In the genomic region with DNA sequence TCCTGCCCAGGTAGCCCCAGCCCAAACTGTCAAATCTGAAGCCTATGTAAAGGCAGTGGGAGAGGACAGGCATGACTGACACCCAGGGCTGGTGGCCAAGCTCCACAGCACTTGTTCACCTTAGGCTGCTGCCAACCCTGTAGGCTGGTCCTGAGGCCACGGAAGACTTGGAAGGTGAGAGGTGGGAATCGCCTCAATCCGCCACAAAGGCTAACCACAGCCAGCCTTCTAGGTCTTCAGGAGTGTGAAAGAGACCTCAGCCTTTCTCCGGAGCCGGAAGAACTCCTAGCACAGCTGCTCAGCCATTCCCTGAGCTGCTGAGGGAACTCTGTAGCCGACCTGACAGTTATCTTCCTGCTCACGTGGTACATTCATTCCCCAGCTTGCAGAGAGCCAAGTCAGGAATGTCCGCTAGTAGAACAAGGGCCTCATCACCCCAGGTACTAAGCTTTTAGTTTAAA, we compare ENCODE assay signal across 13 mouse cellular contexts.
DNase-seq lines count a peak whose midpoint lies in the region; ATAC-seq and TF ChIP-seq lines count a peak whose summit lies in the region.
"Had no signal": no experiment of that assay in that cellular context is flagged by ENCODE, and none has a peak within 500 bp of the region (broad histone marks: within the 10 kb centered on the region; RNA-seq: fewer than 3 reads in every experiment).

No protein-coding gene starts in this region.

- no peak for TF ChIP-seq EP300 in CH12.LX (IDR thresholded peaks at IDR 0.05; ENCODE audit: low read length)

- 41% methylated on average over 8 of the region's 8 CpGs for WGBS in heart, embryonic 13.5 days

- peaks cover 16% of the 10 kb centered on the region for H3K4me1 ChIP-seq in heart, embryonic 13.5 days
- peaks cover 17% of the 10 kb centered on the region in 2 experiments for H3K4me1 ChIP-seq in CH12.LX (ENCODE audit: control insufficient read depth in 1 of 2, insufficient read depth in 2 of 2)
- H3K4me1 ChIP-seq: hindbrain, embryonic 12.5 days; limb, embryonic 13.5 days; neural tube, embryonic 12.5 days had no signal

- H3K4me3 ChIP-seq in heart, embryonic 13.5 days = peak overlapping the region; percentile 18; the same call in 1 of the 2 replicates
- no peak overlapping the region for H3K4me3 ChIP-seq in CH12.LX (replicated peaks in 1 of 3; ENCODE audit: low read depth in 2 of 3, low read length in 2 of 3, poor library complexity in 1 of 3)
- H3K4me3 ChIP-seq in layer of hippocampus, adult 2 months = no peak overlapping the region
- H3K4me3 ChIP-seq: hindbrain, embryonic 12.5 days; limb, embryonic 13.5 days; neural tube, embryonic 12.5 days had no signal

- no peaks in the 10 kb centered on the region for H3K79me2 ChIP-seq in CH12.LX (replicated peaks; ENCODE audit: control insufficient read depth, extremely low read depth, insufficient read depth, poor library complexity, severe bottlenecking)

- peak overlapping the region; percentile 45; the same call in 1 of the 2 replicates for H3K27ac ChIP-seq in heart, embryonic 13.5 days (replicated peaks)
- 0 out of 2 replicates have a peak overlapping the region, but pooled peaks have one; percentile 10 for H3K27ac ChIP-seq in CH12.LX (ENCODE audit: insufficient read depth, low read depth)
- H3K27ac ChIP-seq in layer of hippocampus, adult 2 months = no peak overlapping the region
- H3K27ac ChIP-seq: hindbrain, embryonic 12.5 days; limb, embryonic 13.5 days; neural tube, embryonic 12.5 days had no signal

- dilution Hi-C loops in CH12.LX (cut with MboI; ENCODE audit: extremely low pct_ligation_motif_present, extremely low pct_unique_long_range_greater_than_20kb, low sequenced_read_pairs) = no loop called here

- no peak for ATAC-seq in heart, embryonic 13.5 days (ENCODE audit: extremely low read depth, insufficient number of reproducible peaks, low FRiP score, low TSS enrichment)
- peak; percentile 87 for ATAC-seq in erythroid progenitor cell, adult 5-6 weeks (replicated peaks; ENCODE audit: low FRiP score, poor library complexity, severe bottlenecking)
- peak; percentile 50 for ATAC-seq in megakaryocyte, adult 5-6 weeks (ENCODE audit: poor library complexity, severe bottlenecking)

- H3K27me3 ChIP-seq in heart, embryonic 13.5 days (replicated peaks) = no peaks in the 10 kb centered on the region
- no peaks in the 10 kb centered on the region for H3K27me3 ChIP-seq in CH12.LX (replicated peaks)
- H3K27me3 ChIP-seq: hindbrain, embryonic 12.5 days; limb, embryonic 13.5 days; neural tube, embryonic 12.5 days had no signal

- TF ChIP-seq RAD21 in CH12.LX (IDR thresholded peaks at IDR 0.05; ENCODE audit: low read depth, low read length) = no peak

- DNase-seq in heart, adult 8-10 months (ENCODE audit: low spot score) = no peak
- DNase-seq in CH12.LX (ENCODE audit: extremely low read depth) = no peak
- DNase-seq in left cerebral cortex, adult 8-10 months (ENCODE audit: low spot score in 2 of 2) = no peak
- DNase-seq in layer of hippocampus, adult 2 months (ENCODE audit: low spot score in 2 of 2) = no peak
- no peak for DNase-seq in right cerebral cortex, postnatal 36 days (ENCODE audit: low spot score in 2 of 2)
- DNase-seq: cerebellum, adult 11-12 months; right cerebral cortex, postnatal 14 days had no signal

- H3K9me3 ChIP-seq in heart, embryonic 13.5 days = 0 out of 2 replicates have a peak, but pooled peaks cover 3% of the 10 kb centered on the region
- peaks cover 5% of the 10 kb centered on the region for H3K9me3 ChIP-seq in CH12.LX (replicated peaks; ENCODE audit: low read length)
- H3K9me3 ChIP-seq: hindbrain, embryonic 12.5 days; limb, embryonic 13.5 days; neural tube, embryonic 12.5 days had no signal

- H3K4me2 ChIP-seq in heart, embryonic 13.5 days = peak overlapping the region; percentile 40
- H3K4me2 ChIP-seq in CH12.LX (ENCODE audit: insufficient read depth, low read depth, poor library complexity, severe bottlenecking) = peak overlapping the region; percentile 79; the same call in 1 of the 2 replicates
- H3K4me2 ChIP-seq: hindbrain, embryonic 12.5 days; limb, embryonic 13.5 days; neural tube, embryonic 12.5 days had no signal

- TF ChIP-seq CTCF in CH12.LX (conservative IDR thresholded peaks at IDR 0.05 in 1 of 2, IDR thresholded peaks at IDR 0.05 in 1 of 2; ENCODE audit: low read depth in 2 of 2, low read length in 2 of 2) = no peak
- TF ChIP-seq CTCF in layer of hippocampus, adult 2 months (conservative IDR thresholded peaks at IDR 0.05) = no peak

- H3K9ac ChIP-seq in heart, embryonic 13.5 days = 0 out of 2 replicates have a peak overlapping the region, but pooled peaks have one; percentile 14
- H3K9ac ChIP-seq in CH12.LX (ENCODE audit: insufficient read depth, low read depth) = peak overlapping the region; percentile 44; the same call in 1 of the 2 replicates
- H3K9ac ChIP-seq: hindbrain, embryonic 12.5 days; limb, embryonic 13.5 days; neural tube, embryonic 12.5 days had no signal

- in situ Hi-C loops in CH12.LX (cut with MboI; ENCODE audit: low pct_ligation_motif_present, low pct_unique_long_range_greater_than_20kb, low sequenced_read_pairs) = no loop called here

- TF ChIP-seq POLR2A in CH12.LX (IDR thresholded peaks at IDR 0.05; ENCODE audit: low read depth, low read length) = no peak

- no peaks in the 10 kb centered on the region for H3K36me3 ChIP-seq in heart, embryonic 13.5 days
- no peaks in the 10 kb centered on the region for H3K36me3 ChIP-seq in CH12.LX (replicated peaks in 1 of 2; ENCODE audit: control insufficient read depth in 1 of 2, insufficient read depth in 1 of 2, low read length in 1 of 2)
- H3K36me3 ChIP-seq: hindbrain, embryonic 12.5 days; limb, embryonic 13.5 days; neural tube, embryonic 12.5 days had no signal

TF ChIP-seq in CH12.LX, 34 proteins besides CTCF, POLR2A, EP300 and RAD21:
- TF ChIP-seq USF1 (IDR thresholded peaks at IDR 0.05; ENCODE audit: low read depth, low read length) = no peak
